Mouse (Mus musculus) heart, embryonic 10.5 days (tissue): Measurements from ENCODE around the gene Crygc. TPM values are rescaled to one million over a fixed set of nuclear protein-coding genes. Genes with fewer than 3 reads are reported as not detected.

Source experiments
- DNase-seq: peaks from one replicate; pipeline ENCODE4 v3.0.0-alpha.2; 2017; ENCODE audit warnings: low spot score
- H3K27ac ChIP-seq: fragments of 300-500 bp; sonication (generic); 2 replicates; pipeline ENCODE4 v1.5.1; 2016; ENCODE audit warnings: mild to moderate bottlenecking
- H3K27me3 ChIP-seq: fragments of 300-500 bp; sonication (generic); 2 replicates; pipeline ENCODE4 v1.6.1; 2016; ENCODE audit warnings: mild to moderate bottlenecking; ENCODE audit not compliant: poor library complexity, insufficient read depth, severe bottlenecking
- H3K36me3 ChIP-seq: fragments of 300-500 bp; sonication (generic); 2 replicates; pipeline ENCODE4 v1.6.1; 2016; ENCODE audit warnings: mild to moderate bottlenecking, moderate library complexity
- H3K4me1 ChIP-seq: fragments of 300-500 bp; sonication (generic); 2 replicates; pipeline ENCODE4 v1.6.1; 2016; ENCODE audit warnings: mild to moderate bottlenecking
- H3K4me3 ChIP-seq: fragments of 300-500 bp; sonication (generic); 2 replicates; pipeline ENCODE4 v1.5.1; 2016; ENCODE audit warnings: mild to moderate bottlenecking, moderate library complexity
- H3K9me3 ChIP-seq: fragments of 300-500 bp; sonication (generic); 2 replicates; pipeline ENCODE4 v1.6.1; 2016; ENCODE audit warnings: mild to moderate bottlenecking, moderate library complexity
- WGBS: fragments of 180-500 bp; shearing (Covaris S2); methylation state at CpG from one replicate; pipeline ENCODE4 v1.1.7; 2016; 5-methylcytosine and 5-hydroxymethylcytosine counted together
- polyA plus RNA-seq: library from polyadenylated mRNA; unstranded; fragments of >200 nt; fragmentation: Nextera tagmentation; extraction: Ambion mirVana; gene quantifications from 2 replicates; pipeline ENCODE4 v1.2.1, GENCODE M21; 2016

The Crygc gene
- polyA plus RNA-seq, 1 experiment from 2014 or later, result not detected

DNA sequence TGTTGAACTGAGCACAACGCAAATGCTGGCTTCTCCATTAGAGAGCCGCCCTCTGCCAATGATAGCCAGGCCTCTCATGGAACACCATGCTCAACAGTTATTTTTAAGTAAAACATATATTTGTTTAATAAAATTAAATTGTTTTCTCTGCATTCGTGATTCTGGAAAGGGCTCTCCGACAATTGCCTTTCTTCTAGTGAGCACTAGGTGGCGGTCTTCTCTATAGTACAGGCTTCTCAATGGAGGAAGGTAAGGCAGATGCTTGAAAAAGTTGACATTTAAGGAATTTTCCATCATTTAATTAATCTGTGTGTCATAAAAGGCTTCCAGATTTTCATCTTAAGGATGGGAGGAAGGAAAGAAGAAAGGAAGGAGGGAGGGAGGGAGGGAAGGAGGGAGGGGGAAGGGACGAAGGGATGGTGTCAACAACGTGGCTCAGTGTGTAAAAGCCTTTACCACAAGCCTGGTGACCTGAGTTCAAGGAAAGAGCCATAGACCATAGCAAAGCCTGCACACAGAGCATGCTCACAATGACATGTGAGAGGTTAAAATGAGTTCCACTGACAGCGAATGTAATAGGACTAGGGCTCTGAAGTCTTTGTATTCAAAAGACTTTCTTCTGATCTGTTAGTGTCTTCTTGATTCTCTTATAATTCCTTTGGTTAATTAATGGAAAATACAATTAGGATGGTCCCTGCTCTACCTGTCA lies 26.9 kb downstream of the Crygc start:
- Histone ChIP-seq H3K27me3 (no peaks in the 10 kb centered on the region), H3K27ac (no peak overlapping the region), H3K4me1 (no peaks in the 10 kb centered on the region), H3K36me3 (no peaks in the 10 kb centered on the region), H3K9me3 (no peaks in the 10 kb centered on the region), H3K4me3 (no peak overlapping the region)
- WGBS, result 40% methylated on average over 8 of the region's 8 CpGs
- DNase-seq, result no peak

GRCm38 (mm10) chr1:65043433-65043832 lies 30.1 kb downstream of the Crygc start:
- H3K36me3 ChIP-seq, result no peaks in the 10 kb centered on the region
- peaks cover 3% of the 10 kb centered on the region; the same call in 1 of the 2 replicates for H3K4me1 ChIP-seq
- DNase-seq, result no peak
- H3K27ac ChIP-seq, result no peak overlapping the region
- 79% methylated on average over 2 of the region's 2 CpGs for WGBS
- no peaks in the 10 kb centered on the region for H3K9me3 ChIP-seq
- no peak overlapping the region for H3K4me3 ChIP-seq
- H3K27me3 ChIP-seq, result no peaks in the 10 kb centered on the region

GRCm38 (mm10) chr1:65041837-65042236 lies 31.7 kb downstream of the Crygc start:
- no peak for DNase-seq
- no peaks in the 10 kb centered on the region for H3K27me3 ChIP-seq
- no peak overlapping the region for H3K27ac ChIP-seq
- WGBS, result 92% methylated on average over 3 of the region's 3 CpGs
- no peak overlapping the region for H3K4me3 ChIP-seq
- H3K36me3 ChIP-seq, result no peaks in the 10 kb centered on the region
- no peaks in the 10 kb centered on the region for H3K9me3 ChIP-seq
- H3K4me1 ChIP-seq, result peaks cover 3% of the 10 kb centered on the region; the same call in 1 of the 2 replicates

GRCm38 (mm10) chr1:65040806-65041205 lies 32.7 kb downstream of the Crygc start:
- DNase-seq, result no peak
- Histone ChIP-seq H3K9me3 (no peaks in the 10 kb centered on the region), H3K4me3 (no peak overlapping the region), H3K27ac (no peak overlapping the region), H3K4me1 (peaks cover 3% of the 10 kb centered on the region; the same call in 1 of the 2 replicates), H3K36me3 (no peaks in the 10 kb centered on the region), H3K27me3 (no peaks in the 10 kb centered on the region)
- 71% methylated on average over 6 of the region's 6 CpGs for WGBS

GRCm38 (mm10) chr1:65039679-65040078 lies 33.8 kb downstream of the Crygc start:
- Histone ChIP-seq H3K27ac (no peak overlapping the region), H3K27me3 (no peaks in the 10 kb centered on the region), H3K4me1 (peaks cover 3% of the 10 kb centered on the region; the same call in 1 of the 2 replicates), H3K36me3 (no peaks in the 10 kb centered on the region), H3K9me3 (no peaks in the 10 kb centered on the region), H3K4me3 (no peak overlapping the region)
- WGBS, result 77% methylated on average over 3 of the region's 3 CpGs
- DNase-seq, result no peak

- Histone ChIP-seq H3K36me3 (no peaks in the 10 kb centered on the region), H3K4me3 (no peak overlapping the region), H3K4me1 (peaks cover 3% of the 10 kb centered on the region; the same call in 1 of the 2 replicates), H3K27me3 (no peaks in the 10 kb centered on the region), H3K9me3 (no peaks in the 10 kb centered on the region), H3K27ac (no peak overlapping the region)
- 55% methylated on average over 2 of the region's 2 CpGs for WGBS
- DNase-seq, result no peak
Observed at GRCm38 (mm10) chr1:65037542-65037941, 35.9 kb downstream of the Crygc start.

- Histone ChIP-seq H3K36me3 (no peaks in the 10 kb centered on the region), H3K27ac (no peak overlapping the region), H3K27me3 (no peaks in the 10 kb centered on the region), H3K4me1 (no peaks in the 10 kb centered on the region), H3K9me3 (no peaks in the 10 kb centered on the region), H3K4me3 (no peak overlapping the region)
- no peak for DNase-seq
- WGBS, result 46% methylated on average over 3 of the region's 3 CpGs
Observed at GRCm38 (mm10) chr1:65035513-65035912, 38.0 kb downstream of the Crygc start.

- no peaks in the 10 kb centered on the region for H3K36me3 ChIP-seq
Observed at GRCm38 (mm10) chr1:65032641-65033040, 40.8 kb downstream of the Crygc start, which contains the start of gene Akr1cl. TSS of gene Akr1cl (minus strand) at chr1:65032759.

DNA sequence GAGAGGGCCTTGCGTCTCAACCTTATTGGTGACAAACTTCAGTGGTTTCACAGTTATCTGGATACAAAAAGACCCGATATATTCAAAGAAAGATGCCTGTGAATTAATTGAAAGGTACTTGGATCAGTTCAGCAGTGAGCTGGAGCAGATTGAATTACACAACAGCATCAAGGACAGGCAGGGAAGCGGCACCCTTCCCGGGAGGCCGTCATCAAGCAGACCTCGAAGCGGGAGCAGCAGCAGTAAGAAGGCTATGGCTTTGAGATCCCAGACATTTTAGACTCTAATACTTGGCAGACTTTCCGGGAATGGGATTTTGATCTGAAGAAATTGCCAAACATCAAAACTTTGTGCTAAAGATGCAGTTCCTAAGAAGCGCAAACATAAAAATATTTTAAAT lies 45.3 kb downstream of the Crygc start:
- H3K9me3 ChIP-seq, result no peaks in the 10 kb centered on the region
- no peak overlapping the region for H3K4me3 ChIP-seq
- H3K36me3 ChIP-seq, result no peaks in the 10 kb centered on the region
- WGBS, result 66% methylated on average over 9 of the region's 9 CpGs
- H3K27ac ChIP-seq, result no peak overlapping the region
- H3K27me3 ChIP-seq, result no peaks in the 10 kb centered on the region
- no peaks in the 10 kb centered on the region for H3K4me1 ChIP-seq
- no peak for DNase-seq

More at GRCm38 (mm10) chr1:65032641-65033040, 40.8 kb downstream of the Crygc start, which contains the start of gene Akr1cl:
- no peaks in the 10 kb centered on the region for H3K9me3 ChIP-seq
- H3K4me1 ChIP-seq, result no peaks in the 10 kb centered on the region
- no peak within 1 kb of the TSS for H3K27ac ChIP-seq
- H3K27me3 ChIP-seq, result no peaks in the 10 kb centered on the region
- no peak for DNase-seq
- no peak within 1 kb of the TSS for H3K4me3 ChIP-seq

Other genes with a start within 250 kb of the Crygc start
- gene Plekhm3, start 116.9 kb downstream of the Crygc start, polyA plus RNA-seq, result 9.3 TPM in 2 replicates
- 0.78 and 0.94 TPM in 2 replicates for gene Akr1cl, start 40.9 kb downstream of the Crygc start, polyA plus RNA-seq
- not detected in 2 replicates for gene Cryge, start 22.5 kb downstream of the Crygc start, polyA plus RNA-seq
- not detected in 2 replicates for gene Crygd, start 10.2 kb downstream of the Crygc start, polyA plus RNA-seq
- 0.37 TPM in 1 of 2 replicates, not detected in the other for gene Crygb, start 8.6 kb upstream of the Crygc start, polyA plus RNA-seq
- gene Cryga, start 29.7 kb upstream of the Crygc start, polyA plus RNA-seq, result not detected in 2 replicates
- gene Gm28845, start 45.9 kb upstream of the Crygc start, polyA plus RNA-seq, result not detected in 2 replicates
- gene D630023F18Rik, start 49.5 kb upstream of the Crygc start, polyA plus RNA-seq, result 0.12 and 0.31 TPM in 2 replicates
- 92.2 and 111 TPM in 2 replicates for gene Idh1, start 112.8 kb upstream of the Crygc start, polyA plus RNA-seq
- gene Pikfyve, start 113.0 kb upstream of the Crygc start, polyA plus RNA-seq, result 8.4 and 9.5 TPM in 2 replicates
- 0.10 TPM in 1 of 2 replicates, not detected in the other for gene Pth2r, start 208.4 kb upstream of the Crygc start, polyA plus RNA-seq